Mouse (Mus musculus) ES-Bruce4 (cell line): ENCODE measurements around the gene Iqcf3. TPM values are rescaled to one million over a fixed set of nuclear protein-coding genes. Genes with fewer than 3 reads are reported as not detected.

Experiments used
- H3K27ac ChIP-seq: 2 replicates; pipeline ENCODE4 v1.5.1; 2012; ENCODE audit warnings: low read length, inconsistent platforms; ENCODE audit not compliant: insufficient read depth
- H3K27me3 ChIP-seq: 2 replicates; pipeline ENCODE4 v1.6.1; 2012; ENCODE audit warnings: mild to moderate bottlenecking, low read length, inconsistent platforms; ENCODE audit not compliant: control insufficient read depth, poor library complexity, insufficient read depth, severe bottlenecking
- H3K36me3 ChIP-seq: 2 replicates; pipeline ENCODE4 v1.6.1; 2012; ENCODE audit warnings: inconsistent platforms, mild to moderate bottlenecking, low read length, moderate library complexity; ENCODE audit not compliant: control insufficient read depth, poor library complexity, insufficient read depth, severe bottlenecking
- H3K4me1 ChIP-seq: one replicate; pipeline ENCODE4 v1.8.1; 2011; ENCODE audit warnings: low read length; ENCODE audit not compliant: control insufficient read depth, insufficient read depth
- H3K4me3 ChIP-seq: 2 replicates; pipeline ENCODE4 v1.5.1; 2011; ENCODE audit warnings: low read depth, mild to moderate bottlenecking, low read length
- H3K9ac ChIP-seq: 2 replicates; pipeline ENCODE4 v1.6.1; 2012; ENCODE audit warnings: low read depth, mild to moderate bottlenecking, inconsistent platforms; ENCODE audit not compliant: poor library complexity, severe bottlenecking
- H3K9me3 ChIP-seq: replicated peaks from 2 replicates; pipeline ENCODE4 v1.6.1; 2012; ENCODE audit warnings: mild to moderate bottlenecking, low read length, inconsistent platforms; ENCODE audit not compliant: control insufficient read depth, poor library complexity, insufficient read depth, severe bottlenecking
- CTCF ChIP-seq: IDR thresholded peaks from one replicate; pipeline ENCODE4 v1.8.1; 2011; ENCODE audit warnings: low read depth, low read length
- EP300 ChIP-seq: IDR thresholded peaks from 2 replicates; pipeline ENCODE4 v1.6.1; 2011; ENCODE audit warnings: low read depth, low read length; ENCODE audit not compliant: insufficient read depth
- POLR2A ChIP-seq: IDR thresholded peaks from one replicate; pipeline ENCODE4 v1.8.1; 2011; ENCODE audit warnings: low read length; ENCODE audit not compliant: insufficient read depth
- polyA plus RNA-seq: library from polyadenylated mRNA; stranded (reverse); fragments of >200 nt; gene quantifications from 2 replicates; pipeline ENCODE4 v1.2.4, GENCODE M21; 2011; ENCODE audit warnings: low read depth; ENCODE audit not compliant: missing spikeins, insufficient read depth, insufficient read length

The Iqcf3 gene
- polyA plus RNA-seq, 1 experiment, result not detected

DNA sequence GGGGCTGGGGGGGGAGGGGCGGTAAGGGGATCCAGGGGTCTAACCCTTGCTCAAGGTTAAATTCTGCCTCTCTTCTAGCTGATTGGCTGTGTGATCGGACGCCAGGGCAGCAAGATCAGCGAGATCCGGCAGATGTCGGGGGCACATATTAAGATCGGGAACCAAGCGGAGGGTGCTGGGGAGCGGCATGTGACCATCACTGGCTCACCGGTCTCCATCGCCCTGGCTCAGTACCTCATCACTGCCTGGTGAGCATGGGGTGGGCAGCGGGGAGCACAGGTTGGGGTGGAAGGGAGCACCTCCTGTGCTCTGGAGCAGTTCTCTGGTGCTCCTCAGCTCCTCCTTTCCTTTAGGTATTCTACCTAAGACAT lies 99.0 kb downstream of the Iqcf3 start:
- no peak overlapping the region for H3K4me3 ChIP-seq
- H3K9me3 ChIP-seq, result no peaks in the 10 kb centered on the region
- peaks cover 6% of the 10 kb centered on the region for H3K4me1 ChIP-seq
- no peaks in the 10 kb centered on the region for H3K27me3 ChIP-seq
- H3K27ac ChIP-seq, result no peak overlapping the region
- TF ChIP-seq CTCF (no peak), POLR2A (no peak), EP300 (no peak)
- H3K36me3 ChIP-seq, result no peaks in the 10 kb centered on the region
- no peak overlapping the region for H3K9ac ChIP-seq

DNA sequence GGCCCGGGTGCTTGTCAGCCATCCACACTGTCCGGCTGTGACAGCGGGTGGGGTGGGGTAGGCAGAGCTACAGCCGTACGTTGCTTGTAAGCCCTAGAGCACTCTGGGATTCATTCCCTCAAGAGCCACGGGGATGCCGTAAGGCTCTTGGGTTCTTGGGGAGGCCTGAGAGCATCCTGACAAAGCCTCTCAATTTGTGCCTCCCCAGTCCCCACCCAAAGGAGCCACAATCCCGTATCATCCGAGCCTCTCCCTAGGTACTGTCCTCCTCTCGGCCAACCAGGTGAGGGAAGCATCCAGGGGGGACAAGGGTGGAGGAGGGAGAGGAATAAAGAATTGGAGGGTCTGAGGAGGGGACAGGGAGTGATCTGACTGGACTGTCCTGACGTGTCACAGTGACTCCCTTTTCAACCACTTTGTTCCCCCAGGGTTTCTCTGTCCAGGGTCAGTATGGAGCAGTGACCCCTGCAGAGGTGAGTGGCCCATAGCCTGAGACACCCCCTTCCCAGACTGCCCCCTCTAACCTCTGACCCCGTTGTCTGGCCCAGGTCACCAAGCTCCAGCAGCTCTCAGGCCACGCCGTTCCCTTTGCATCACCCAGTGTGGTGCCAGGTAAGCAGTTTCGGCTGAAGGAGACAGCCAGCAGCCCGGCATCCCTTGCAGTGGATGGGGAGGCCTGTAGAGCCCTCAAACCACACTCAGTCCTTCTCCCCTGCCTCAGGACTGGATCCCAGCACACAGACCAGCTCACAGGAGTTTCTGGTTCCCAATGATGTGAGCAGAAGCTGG lies 99.6 kb downstream of the Iqcf3 start:
- H3K9me3 ChIP-seq, result no peaks in the 10 kb centered on the region
- H3K27me3 ChIP-seq, result no peaks in the 10 kb centered on the region
- no peak overlapping the region for H3K27ac ChIP-seq
- H3K9ac ChIP-seq, result no peak overlapping the region
- H3K4me3 ChIP-seq, result no peak overlapping the region
- H3K4me1 ChIP-seq, result peaks cover 9% of the 10 kb centered on the region
- no peak for TF ChIP-seq POLR2A
- no peak for TF ChIP-seq CTCF
- TF ChIP-seq EP300, result no peak
- H3K36me3 ChIP-seq, result no peaks in the 10 kb centered on the region

DNA sequence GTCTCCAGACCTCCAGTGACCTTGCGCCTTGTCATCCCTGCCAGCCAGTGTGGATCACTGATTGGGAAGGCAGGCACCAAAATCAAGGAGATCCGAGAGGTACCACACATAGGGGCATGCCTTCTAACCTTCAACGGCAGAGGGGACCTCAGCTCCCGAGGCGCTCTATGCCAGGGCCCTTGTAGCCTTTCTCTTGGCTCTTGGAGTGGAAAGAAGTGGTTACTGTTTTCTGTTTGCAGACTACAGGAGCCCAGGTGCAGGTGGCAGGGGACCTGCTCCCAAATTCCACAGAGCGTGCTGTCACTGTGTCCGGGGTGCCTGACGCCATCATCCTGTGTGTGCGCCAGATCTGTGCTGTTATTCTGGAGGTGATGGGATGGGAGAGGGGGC lies 100.4 kb downstream of the Iqcf3 start:
- Histone ChIP-seq H3K27me3 (no peaks in the 10 kb centered on the region), H3K36me3 (no peaks in the 10 kb centered on the region), H3K9ac (no peak overlapping the region), H3K27ac (no peak overlapping the region), H3K9me3 (no peaks in the 10 kb centered on the region), H3K4me1 (peaks cover 14% of the 10 kb centered on the region), H3K4me3 (no peak overlapping the region)
- TF ChIP-seq CTCF, result no peak
- no peak for TF ChIP-seq POLR2A

DNA sequence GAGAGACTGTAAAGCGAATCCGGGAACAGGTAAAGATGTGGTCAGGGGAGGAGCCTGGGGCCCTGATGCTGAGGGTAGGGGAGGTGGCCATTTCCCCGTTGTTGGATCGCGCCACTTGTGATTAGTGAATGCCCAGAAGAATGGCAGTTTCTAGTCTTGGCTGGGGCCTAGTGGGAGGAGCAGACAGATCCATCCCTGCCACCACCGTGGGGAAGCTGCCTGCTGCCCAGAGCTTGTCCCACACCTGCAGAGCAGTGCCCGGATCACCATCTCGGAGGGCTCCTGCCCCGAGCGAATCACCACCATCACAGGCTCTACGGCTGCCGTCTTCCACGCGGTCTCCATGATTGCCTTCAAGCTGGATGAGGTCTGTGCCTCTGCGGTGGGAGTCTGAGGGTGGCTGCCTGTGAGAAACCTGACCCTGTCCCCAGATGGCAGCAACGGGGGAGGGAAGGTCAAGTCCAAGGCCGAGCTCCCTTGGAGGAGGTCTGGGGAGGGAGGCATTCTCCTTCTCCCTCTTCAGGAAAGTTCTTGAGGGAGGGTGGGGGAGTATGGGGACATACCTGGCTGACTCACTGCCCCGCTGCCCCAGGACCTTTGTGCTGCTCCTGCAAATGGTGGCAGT lies 100.9 kb downstream of the Iqcf3 start:
- Histone ChIP-seq H3K9ac (no peak overlapping the region), H3K36me3 (no peaks in the 10 kb centered on the region), H3K9me3 (no peaks in the 10 kb centered on the region), H3K27ac (no peak overlapping the region), H3K4me3 (no peak overlapping the region), H3K27me3 (no peaks in the 10 kb centered on the region), H3K4me1 (peaks cover 14% of the 10 kb centered on the region)
- TF ChIP-seq POLR2A, result no peak
- no peak for TF ChIP-seq EP300
- no peak for TF ChIP-seq CTCF

DNA sequence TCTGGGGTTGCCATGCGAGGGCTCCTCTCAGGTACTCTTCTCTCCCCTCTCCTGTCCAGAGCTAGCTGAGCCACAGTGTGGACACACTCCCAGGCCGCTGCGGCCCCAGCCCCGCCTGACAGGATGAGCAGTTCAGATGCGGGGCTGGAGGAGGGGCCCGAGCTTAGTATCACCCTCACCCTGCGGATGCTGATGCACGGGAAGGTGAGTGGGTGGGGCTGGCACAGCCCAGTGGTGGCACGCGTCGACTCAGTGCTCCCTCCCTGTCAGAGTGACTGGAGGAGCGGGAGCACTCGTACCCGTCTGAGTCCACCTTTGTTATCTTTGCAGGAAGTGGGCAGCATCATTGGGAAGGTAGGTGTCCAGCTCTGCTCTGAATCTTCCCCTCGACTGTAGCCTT lies 101.5 kb downstream of the Iqcf3 start:
- H3K27me3 ChIP-seq, result no peaks in the 10 kb centered on the region
- peaks cover 14% of the 10 kb centered on the region for H3K4me1 ChIP-seq
- no peaks in the 10 kb centered on the region for H3K36me3 ChIP-seq
- H3K9ac ChIP-seq, result no peak overlapping the region
- no peak overlapping the region for H3K27ac ChIP-seq
- H3K4me3 ChIP-seq, result no peak overlapping the region
- no peaks in the 10 kb centered on the region for H3K9me3 ChIP-seq
- TF ChIP-seq EP300, result no peak
- TF ChIP-seq POLR2A, result no peak
- no peak for TF ChIP-seq CTCF

DNA sequence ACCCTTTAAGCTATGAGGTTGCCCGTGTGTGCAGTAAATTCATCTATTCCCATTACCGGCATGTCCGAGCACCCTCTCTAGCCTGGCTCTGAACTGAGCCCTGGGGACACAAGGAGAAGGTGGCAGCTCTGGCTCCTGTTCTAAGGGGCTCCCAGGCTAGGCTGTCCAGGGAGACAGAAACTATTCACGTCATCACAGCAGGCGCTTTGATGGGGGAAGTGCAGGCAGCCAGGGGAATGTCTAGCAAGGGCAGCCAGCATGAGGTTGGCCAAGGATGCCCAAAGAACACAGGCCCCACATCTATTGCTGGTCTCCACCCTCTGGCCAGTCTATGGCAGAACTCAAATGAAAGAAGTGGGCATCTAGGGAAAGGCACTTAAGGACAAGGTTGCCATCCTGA lies 103.5 kb downstream of the Iqcf3 start:
- Histone ChIP-seq H3K36me3 (no peaks in the 10 kb centered on the region), H3K9me3 (no peaks in the 10 kb centered on the region), H3K4me3 (no peak overlapping the region), H3K4me1 (peaks cover 14% of the 10 kb centered on the region), H3K9ac (no peak overlapping the region), H3K27me3 (no peaks in the 10 kb centered on the region), H3K27ac (no peak overlapping the region)
- no peak for TF ChIP-seq EP300
- no peak for TF ChIP-seq POLR2A
- no peak for TF ChIP-seq CTCF
